Comparison of ENCODE assay signal across 8 mouse cellular contexts in genomic region chr6:31218880-31219279, GRCm38 (mm10).
A peak's percentile ranks its signal among the peaks of the same experiment; 100 is the strongest.
DNase-seq lines count a peak whose midpoint lies in the region; ATAC-seq and TF ChIP-seq lines count a peak whose summit lies in the region.

No protein-coding gene starts in this region.

- H3K27me3 ChIP-seq in spleen, adult 2 months (ENCODE audit: control insufficient read depth, insufficient read depth, low read length) = 0 out of 2 replicates have a peak, but pooled peaks cover 2% of the 10 kb centered on the region
- H3K27me3 ChIP-seq in forebrain, embryonic 14.5 days (replicated peaks; ENCODE audit: control insufficient read depth, insufficient read depth, low read length) = peaks cover 35% of the 10 kb centered on the region
- peaks cover 98% of the 10 kb centered on the region for H3K27me3 ChIP-seq in liver, embryonic 12.5 days (replicated peaks)

- peak overlapping the region; percentile 100 for H3K4me2 ChIP-seq in forebrain, embryonic 14.5 days (ENCODE audit: low read length)
- H3K4me2 ChIP-seq in liver, embryonic 12.5 days = peak overlapping the region; percentile 99

- TF ChIP-seq POLR2A in spleen, adult 2 months (IDR thresholded peaks at IDR 0.05; ENCODE audit: low read depth, low read length) = no peak

- WGBS in spleen, adult 2 months = 35% methylated on average over 8 of the region's 8 CpGs
- 34% methylated on average over 8 of the region's 8 CpGs for WGBS in forebrain, embryonic 14.5 days
- 34% methylated on average over 8 of the region's 8 CpGs for WGBS in liver, embryonic 12.5 days (ENCODE audit: insufficient replicate concordance)

- no peaks in the 10 kb centered on the region for H3K9me3 ChIP-seq in forebrain, embryonic 14.5 days (replicated peaks; ENCODE audit: control insufficient read depth, low read length)
- H3K9me3 ChIP-seq in liver, embryonic 12.5 days (replicated peaks) = no peaks in the 10 kb centered on the region

- DNase-seq in spleen, adult 2 months (ENCODE audit: low read depth in 1 of 2, low spot score in 2 of 2) = no peak
- DNase-seq in spleen, postnatal 10 days (ENCODE audit: low spot score in 2 of 2) = no peak
- DNase-seq in forebrain, embryonic 14.5 days (ENCODE audit: low spot score) = no peak
- DNase-seq in spleen, postnatal 4 days (ENCODE audit: low spot score in 2 of 2) = no peak
- DNase-seq in left cerebral cortex, postnatal 4 days = no peak
- no peak for DNase-seq in thymus, postnatal 36 days

- H3K4me3 ChIP-seq in spleen, adult 2 months (ENCODE audit: extremely low read depth, insufficient read depth, insufficient read length) = peak overlapping the region; percentile 79
- H3K4me3 ChIP-seq in forebrain, embryonic 14.5 days (ENCODE audit: low read depth, low read length) = peak overlapping the region; percentile 68
- peak overlapping the region; percentile 67; the same call in 1 of the 2 replicates for H3K4me3 ChIP-seq in liver, embryonic 12.5 days

- no peak for TF ChIP-seq CTCF in spleen, adult 2 months (IDR thresholded peaks at IDR 0.05; ENCODE audit: extremely low read depth, insufficient read depth, insufficient read length, insufficient replicate concordance)

- intact Hi-C loops in left cerebral cortex, postnatal 4 days (cut with DNase I) = loop anchor here (10.0 kb wide), 1 partner anchor 176 kb away; the partner anchor contains the start of gene Mkln1

- H3K27ac ChIP-seq in spleen, adult 2 months (ENCODE audit: insufficient read depth, low read length) = peak overlapping the region; percentile 97
- no peak overlapping the region for H3K27ac ChIP-seq in forebrain, embryonic 14.5 days (ENCODE audit: low read depth, low read length)
- H3K27ac ChIP-seq in liver, embryonic 12.5 days = no peak overlapping the region

- H3K36me3 ChIP-seq in spleen, adult 2 months (ENCODE audit: control insufficient read depth, insufficient read depth, low read length) = no peaks in the 10 kb centered on the region
- no peaks in the 10 kb centered on the region for H3K36me3 ChIP-seq in forebrain, embryonic 14.5 days (ENCODE audit: control insufficient read depth, insufficient read depth, low read length)
- no peaks in the 10 kb centered on the region for H3K36me3 ChIP-seq in liver, embryonic 12.5 days

- ATAC-seq in forebrain, embryonic 14.5 days = no peak
- ATAC-seq in liver, embryonic 12.5 days = no peak
- no peak for ATAC-seq in erythroid progenitor cell, adult 5-6 weeks (replicated peaks; ENCODE audit: low FRiP score, poor library complexity, severe bottlenecking)

- H3K4me1 ChIP-seq in spleen, adult 2 months (ENCODE audit: control insufficient read depth, insufficient read depth, insufficient read length) = peaks cover 15% of the 10 kb centered on the region
- H3K4me1 ChIP-seq in forebrain, embryonic 14.5 days (ENCODE audit: control insufficient read depth, insufficient read depth, low read length) = peaks cover 18% of the 10 kb centered on the region
- peaks cover 40% of the 10 kb centered on the region for H3K4me1 ChIP-seq in liver, embryonic 12.5 days

- no peak overlapping the region; the same call in 1 of the 2 replicates for H3K9ac ChIP-seq in forebrain, embryonic 14.5 days (ENCODE audit: low read length)
- H3K9ac ChIP-seq in liver, embryonic 12.5 days = no peak overlapping the region
